Mouse (Mus musculus): ENCODE results near the gene Kbtbd4. TPM values are rescaled to one million over a fixed set of nuclear protein-coding genes. Genes with fewer than 3 reads are reported as not detected.

Gene Kbtbd4
- polyA plus RNA-seq (2012): 4.5 and 5.1 TPM in 2 replicates

GRCm38 (mm10) chr2:90904076-90904855, at the start of gene Kbtbd4, which contains the start of gene Ndufs3:
Kbtbd4 (plus strand) TSS chr2:90904740.
Ndufs3 (minus strand) TSS chr2:90904827.

GRCm38 (mm10) chr2:90885218-90886041, 19.1 kb upstream of the Kbtbd4 start, which contains the start of gene C1qtnf4:
C1qtnf4 (plus strand) TSS chr2:90885860.

GRCm38 (mm10) chr2:90940233-90941229, 36.0 kb downstream of the Kbtbd4 start, which contains the start of gene Celf1:
Celf1 (plus strand) TSS chr2:90940382.

Other genes with a start within 250 kb of the Kbtbd4 start
- 3.6 and 5.0 TPM in 2 replicates for gene Nup160, start 227.5 kb upstream of the Kbtbd4 start, polyA plus RNA-seq (2012)
- 92.4 and 113 TPM in 2 replicates for gene Fnbp4, start 159.4 kb upstream of the Kbtbd4 start, polyA plus RNA-seq (2012)
- not detected in 2 replicates for gene Agbl2, start 122.0 kb upstream of the Kbtbd4 start, polyA plus RNA-seq (2012)
- 10.5 and 11.1 TPM in 2 replicates for gene Mtch2, start 57.6 kb upstream of the Kbtbd4 start, polyA plus RNA-seq (2012)
- gene C1qtnf4, start 18.9 kb upstream of the Kbtbd4 start, polyA plus RNA-seq (2012): 0.76 and 0.90 TPM in 2 replicates
- 86.6 and 88.4 TPM in 2 replicates for gene Ndufs3, start 87 bp downstream of the Kbtbd4 start, polyA plus RNA-seq (2012)
- gene Celf1, start 35.6 kb downstream of the Kbtbd4 start, polyA plus RNA-seq (2012): 20.7 and 38.0 TPM in 2 replicates
- gene Rapsn, start 130.9 kb downstream of the Kbtbd4 start, polyA plus RNA-seq (2012): 7.6 and 9.6 TPM in 2 replicates
- 156 and 164 TPM in 2 replicates for gene Psmc3, start 149.3 kb downstream of the Kbtbd4 start, polyA plus RNA-seq (2012)
- 22.1 and 22.9 TPM in 2 replicates for gene Slc39a13, start 165.7 kb downstream of the Kbtbd4 start, polyA plus RNA-seq (2012)
- 314 and 409 TPM in 2 replicates for gene Spi1, start 177.7 kb downstream of the Kbtbd4 start, polyA plus RNA-seq (2012)
- gene Mybpc3, start 213.4 kb downstream of the Kbtbd4 start, polyA plus RNA-seq (2012): 0.21 and 0.42 TPM in 2 replicates